ENCODE assay signal across 9 mouse cellular contexts in the genomic region with DNA sequence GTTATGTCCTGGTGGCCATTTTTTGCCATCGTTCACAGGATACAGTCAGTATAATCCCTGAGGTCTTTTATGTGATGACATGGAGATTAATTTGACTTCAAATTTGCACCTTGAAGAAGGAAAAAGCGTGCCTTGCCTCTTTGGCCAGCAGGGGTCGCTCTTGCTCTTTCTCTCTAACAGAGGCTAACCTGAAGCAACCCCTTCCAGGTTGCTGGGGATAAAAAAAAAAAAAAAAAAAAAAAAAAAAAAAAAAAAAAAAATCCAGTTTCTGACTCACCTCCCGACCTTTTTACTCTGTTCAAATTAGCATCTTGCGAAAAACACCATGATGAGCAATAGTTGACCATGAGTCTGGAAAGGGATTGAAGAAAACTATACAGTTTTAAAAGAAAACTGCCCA. TPM values are rescaled to one million over a fixed set of nuclear protein-coding genes. Genes with fewer than 3 reads are reported as not detected.
A peak's percentile ranks its signal among the peaks of the same experiment; 100 is the strongest.
DNase-seq lines count a peak whose midpoint lies in the region; ATAC-seq and TF ChIP-seq lines count a peak whose summit lies in the region.
"Had no signal": no experiment of that assay in that cellular context is flagged by ENCODE, and none has a peak within 500 bp of the region (broad histone marks: within the 10 kb centered on the region; RNA-seq: fewer than 3 reads in every experiment).

No protein-coding gene starts in this region.

- H3K36me3 ChIP-seq in neural tube, embryonic 15.5 days, result no peaks in the 10 kb centered on the region
- no peaks in the 10 kb centered on the region for H3K36me3 ChIP-seq in forebrain, postnatal 0 days (ENCODE audit: insufficient read depth)
- no peaks in the 10 kb centered on the region for H3K36me3 ChIP-seq in limb, embryonic 14.5 days (ENCODE audit: control insufficient read depth, insufficient read depth, low read length)
- H3K36me3 ChIP-seq: hindbrain, embryonic 15.5 days had no signal

- peak; percentile 86 for TF ChIP-seq CTCF in forebrain, postnatal 0 days (IDR thresholded peaks at IDR 0.05; ENCODE audit: low read depth)

- no peak overlapping the region for H3K4me3 ChIP-seq in neural tube, embryonic 15.5 days (replicated peaks)
- H3K4me3 ChIP-seq in forebrain, postnatal 0 days (ENCODE audit: low read depth, low read length), result no peak overlapping the region
- H3K4me3 ChIP-seq in limb, embryonic 14.5 days (replicated peaks; ENCODE audit: low read length), result no peak overlapping the region
- H3K4me3 ChIP-seq: hindbrain, embryonic 15.5 days had no signal

- 0 out of 2 replicates have a peak, but pooled peaks cover 4% of the 10 kb centered on the region for H3K4me1 ChIP-seq in neural tube, embryonic 15.5 days
- H3K4me1 ChIP-seq in forebrain, postnatal 0 days (ENCODE audit: insufficient read depth), result no peaks in the 10 kb centered on the region
- no peaks in the 10 kb centered on the region for H3K4me1 ChIP-seq in limb, embryonic 14.5 days (ENCODE audit: control insufficient read depth, insufficient read depth, low read length)
- H3K4me1 ChIP-seq: hindbrain, embryonic 15.5 days had no signal

- no peak overlapping the region for H3K27ac ChIP-seq in neural tube, embryonic 15.5 days (replicated peaks)
- no peak overlapping the region for H3K27ac ChIP-seq in forebrain, postnatal 0 days (ENCODE audit: low read depth, low read length)
- H3K27ac ChIP-seq in limb, embryonic 14.5 days (replicated peaks; ENCODE audit: low read depth, low read length), result no peak overlapping the region
- H3K27ac ChIP-seq: hindbrain, embryonic 15.5 days had no signal

- 5% methylated on average over 5 of the region's 5 CpGs for WGBS in neural tube, embryonic 15.5 days
- WGBS in forebrain, postnatal 0 days, result 5% methylated on average over 5 of the region's 5 CpGs
- WGBS in limb, embryonic 14.5 days, result 3% methylated on average over 5 of the region's 5 CpGs

- peak; percentile 83 for DNase-seq in neural tube, embryonic 10.5 days (ENCODE audit: extremely low spot score, low spot score)
- DNase-seq in c-Kit-positive CD71-negative TER-119-negative erythroid progenitor cells, embryonic 14.5 days (ENCODE audit: low read depth), result peak; percentile 60
- peak; percentile 93 for DNase-seq in forebrain, postnatal 0 days
- peak; percentile 54 to 85 for DNase-seq in kidney, adult 8-10 months
- peak; percentile 84 for DNase-seq in limb, embryonic 14.5 days (ENCODE audit: low spot score)
- DNase-seq in retina, postnatal 1 day, result peak; percentile 86
- DNase-seq in urinary bladder, adult 2 months (ENCODE audit: low spot score), result peak; percentile 74

- TF ChIP-seq POLR2A in limb, embryonic 14.5 days (IDR thresholded peaks at IDR 0.05; ENCODE audit: borderline replicate concordance, extremely low read depth, insufficient read depth, insufficient read length), result no peak

- H3K4me2 ChIP-seq in neural tube, embryonic 15.5 days, result no peak overlapping the region
- H3K4me2 ChIP-seq in forebrain, postnatal 0 days (ENCODE audit: low read depth), result no peak overlapping the region
- no peak overlapping the region for H3K4me2 ChIP-seq in limb, embryonic 14.5 days (replicated peaks; ENCODE audit: low read depth, low read length, severe bottlenecking)
- H3K4me2 ChIP-seq: hindbrain, embryonic 15.5 days had no signal

- H3K9ac ChIP-seq in neural tube, embryonic 15.5 days (replicated peaks), result no peak overlapping the region
- no peak overlapping the region for H3K9ac ChIP-seq in forebrain, postnatal 0 days
- no peak overlapping the region for H3K9ac ChIP-seq in limb, embryonic 14.5 days (ENCODE audit: low read depth, low read length, severe bottlenecking)
- H3K9ac ChIP-seq: hindbrain, embryonic 15.5 days had no signal

- no peaks in the 10 kb centered on the region for H3K27me3 ChIP-seq in neural tube, embryonic 15.5 days (replicated peaks)
- H3K27me3 ChIP-seq in forebrain, postnatal 0 days (ENCODE audit: insufficient read depth, low read length), result peaks cover 4% of the 10 kb centered on the region; the same call in 1 of the 2 replicates
- no peaks in the 10 kb centered on the region for H3K27me3 ChIP-seq in limb, embryonic 14.5 days (ENCODE audit: control insufficient read depth, insufficient read depth, low read length)
- H3K27me3 ChIP-seq: hindbrain, embryonic 15.5 days had no signal

- no peak for ATAC-seq in neural tube, embryonic 15.5 days (ENCODE audit: low FRiP score)
- peak; percentile 38; the same call in 1 of the 2 replicates for ATAC-seq in forebrain, postnatal 0 days
- ATAC-seq in limb, embryonic 14.5 days (ENCODE audit: low FRiP score, low read depth), result no peak

- no peaks in the 10 kb centered on the region for H3K9me3 ChIP-seq in neural tube, embryonic 15.5 days (replicated peaks)
- H3K9me3 ChIP-seq in forebrain, postnatal 0 days (ENCODE audit: low read length), result no peaks in the 10 kb centered on the region
- H3K9me3 ChIP-seq in limb, embryonic 14.5 days (ENCODE audit: control insufficient read depth, low read length), result no peaks in the 10 kb centered on the region
- H3K9me3 ChIP-seq: hindbrain, embryonic 15.5 days had no signal

RNA-seq across cellular contexts. Expression of a gene that starts 26.9 kb away (rescaled TPM):
- polyA plus RNA-seq in neural tube, embryonic 15.5 days (2015; fragmentation: Nextera tagmentation; extraction: Ambion mirVana), result 0.08 and 5.4 TPM in 2 replicates
- not detected in 2 replicates for total RNA-seq in forebrain, postnatal 0 days (2014; rRNA removed)
- 0.09 and 0.10 TPM in 2 replicates for polyA plus RNA-seq in forebrain, postnatal 0 days (2015; fragmentation: Nextera tagmentation; extraction: Ambion mirVana)
- polyA plus RNA-seq in limb, embryonic 14.5 days (2012; rRNA removed), result 0.24 and 0.26 TPM in 2 replicates
- 0.26 and 0.37 TPM in 2 replicates for polyA plus RNA-seq in limb, embryonic 14.5 days (2014; fragmentation: Nextera tagmentation; extraction: Ambion mirVana)
- polyA plus RNA-seq in urinary bladder, adult 2 months (2012; rRNA removed), result 48.8 and 63.6 TPM in 2 replicates

RNA-seq across cellular contexts. Expression of a gene that starts 28.1 kb away (rescaled TPM):
- polyA plus RNA-seq in neural tube, embryonic 15.5 days (2015; fragmentation: Nextera tagmentation; extraction: Ambion mirVana), result 0.15 and 0.93 TPM in 2 replicates
- total RNA-seq in forebrain, postnatal 0 days (2014; rRNA removed), result 0.08 TPM in 1 of 2 replicates, not detected in the other
- 0.20 and 0.53 TPM in 2 replicates for polyA plus RNA-seq in forebrain, postnatal 0 days (2015; fragmentation: Nextera tagmentation; extraction: Ambion mirVana)
- 0.51 and 1.2 TPM in 2 replicates for polyA plus RNA-seq in limb, embryonic 14.5 days (2012; rRNA removed)
- polyA plus RNA-seq in limb, embryonic 14.5 days (2014; fragmentation: Nextera tagmentation; extraction: Ambion mirVana), result 2.7 and 3.7 TPM in 2 replicates
- 3.4 and 4.2 TPM in 2 replicates for polyA plus RNA-seq in urinary bladder, adult 2 months (2012; rRNA removed)

RNA-seq across cellular contexts. Expression of a gene that starts 42.8 kb away (rescaled TPM):
- 0.11 and 0.12 TPM in 2 replicates for polyA plus RNA-seq in neural tube, embryonic 15.5 days (2015; fragmentation: Nextera tagmentation; extraction: Ambion mirVana)
- 0.14 and 1.6 TPM in 2 replicates for total RNA-seq in forebrain, postnatal 0 days (2014; rRNA removed)
- 1.3 and 2.0 TPM in 2 replicates for polyA plus RNA-seq in forebrain, postnatal 0 days (2015; fragmentation: Nextera tagmentation; extraction: Ambion mirVana)
- polyA plus RNA-seq in limb, embryonic 14.5 days (2012; rRNA removed), result 0.03 TPM in 1 of 2 replicates, not detected in the other
- 0.11 TPM in 1 of 2 replicates, not detected in the other for polyA plus RNA-seq in limb, embryonic 14.5 days (2014; fragmentation: Nextera tagmentation; extraction: Ambion mirVana)
- polyA plus RNA-seq in urinary bladder, adult 2 months (2012; rRNA removed), result 0.15 and 0.18 TPM in 2 replicates
- polyA plus RNA-seq: hindbrain, embryonic 15.5 days had no signal

RNA-seq across cellular contexts. Expression of a gene that starts 56.3 kb away (rescaled TPM):
- not detected in 2 replicates for polyA plus RNA-seq in neural tube, embryonic 15.5 days (2015; fragmentation: Nextera tagmentation; extraction: Ambion mirVana)
- not detected in 2 replicates for total RNA-seq in forebrain, postnatal 0 days (2014; rRNA removed)
- polyA plus RNA-seq in forebrain, postnatal 0 days (2015; fragmentation: Nextera tagmentation; extraction: Ambion mirVana), result not detected in 2 replicates
- not detected in 2 replicates for polyA plus RNA-seq in limb, embryonic 14.5 days (2012; rRNA removed)
- polyA plus RNA-seq in limb, embryonic 14.5 days (2014; fragmentation: Nextera tagmentation; extraction: Ambion mirVana), result not detected in 2 replicates
- polyA plus RNA-seq in urinary bladder, adult 2 months (2012; rRNA removed), result not detected in 2 replicates
- polyA plus RNA-seq: hindbrain, embryonic 15.5 days had no signal
